In the genomic region with DNA sequence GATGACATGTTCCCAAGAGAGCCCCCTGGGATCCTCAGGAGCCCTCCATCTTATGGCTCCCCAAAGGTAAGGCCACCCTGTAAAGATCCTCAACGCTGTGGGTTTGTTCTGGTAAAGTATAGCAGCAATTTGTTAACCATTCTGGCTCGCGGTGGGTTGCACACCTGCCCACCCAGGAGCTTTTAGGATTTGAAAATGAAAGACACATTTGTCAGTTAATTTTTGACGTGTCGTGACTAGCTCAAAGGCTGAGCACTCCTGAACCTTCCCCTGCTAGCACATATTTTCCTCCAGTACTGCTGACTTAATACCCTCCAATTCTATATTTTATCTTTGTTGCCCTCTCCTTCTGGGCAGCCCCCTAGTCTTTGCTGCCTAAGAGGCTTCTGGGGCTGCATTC, we compare ENCODE assay signal across 19 mouse cellular contexts. TPM values are rescaled to one million over a fixed set of nuclear protein-coding genes. Genes with fewer than 3 reads are reported as not detected.
"Had no signal": no experiment of that assay in that cellular context is flagged by ENCODE, and none has a peak within 500 bp of the region (broad histone marks: within the 10 kb centered on the region; RNA-seq: fewer than 3 reads in every experiment).

No protein-coding gene starts in this region.

- H3K36me3 ChIP-seq: midbrain, embryonic 10.5 days; midbrain, embryonic 12.5 days; neural tube, embryonic 13.5 days; neural tube, embryonic 15.5 days; stomach, embryonic 15.5 days had no signal

- H3K27me3 ChIP-seq: midbrain, embryonic 12.5 days; neural tube, embryonic 13.5 days; neural tube, embryonic 15.5 days; stomach, embryonic 15.5 days had no signal

- H3K27ac ChIP-seq: liver, embryonic 14.5 days; midbrain, embryonic 10.5 days; midbrain, embryonic 12.5 days; neural tube, embryonic 13.5 days; neural tube, embryonic 15.5 days; stomach, embryonic 15.5 days; stomach, postnatal 0 days had no signal

- H3K9me3 ChIP-seq: midbrain, embryonic 10.5 days; midbrain, embryonic 12.5 days; neural tube, embryonic 13.5 days; neural tube, embryonic 15.5 days; stomach, embryonic 15.5 days had no signal

- H3K4me3 ChIP-seq: midbrain, embryonic 10.5 days; midbrain, embryonic 12.5 days; myocyte; neural tube, embryonic 13.5 days; neural tube, embryonic 15.5 days; stomach, embryonic 15.5 days had no signal

- H3K9ac ChIP-seq: liver, embryonic 14.5 days; lung, embryonic 14.5 days; midbrain, embryonic 12.5 days; neural tube, embryonic 13.5 days; neural tube, embryonic 15.5 days; stomach, embryonic 15.5 days had no signal

- DNase-seq: lung, embryonic 14.5 days; lung, postnatal 10 days; midbrain, embryonic 14.5 days; retina, postnatal 1 day; right cerebral cortex, adult 18-20 months; right cerebral cortex, postnatal 14 days; thymus, adult 2 months; thymus, postnatal 25 days; thymus, postnatal 4 days had no signal

- H3K4me2 ChIP-seq: lung, embryonic 14.5 days; midbrain, embryonic 12.5 days; neural tube, embryonic 13.5 days; neural tube, embryonic 15.5 days; stomach, embryonic 15.5 days had no signal

- ATAC-seq: midbrain, embryonic 16.5 days had no signal

- H3K4me1 ChIP-seq: midbrain, embryonic 12.5 days had no signal

RNA-seq across cellular contexts. Expression of a gene that starts 49.3 kb away (rescaled TPM):
- polyA plus RNA-seq: testis, adult 2 months had no signal
